Mouse (Mus musculus): Measurements from ENCODE around the gene Ccdc116.

The Ccdc116 gene

DNA sequence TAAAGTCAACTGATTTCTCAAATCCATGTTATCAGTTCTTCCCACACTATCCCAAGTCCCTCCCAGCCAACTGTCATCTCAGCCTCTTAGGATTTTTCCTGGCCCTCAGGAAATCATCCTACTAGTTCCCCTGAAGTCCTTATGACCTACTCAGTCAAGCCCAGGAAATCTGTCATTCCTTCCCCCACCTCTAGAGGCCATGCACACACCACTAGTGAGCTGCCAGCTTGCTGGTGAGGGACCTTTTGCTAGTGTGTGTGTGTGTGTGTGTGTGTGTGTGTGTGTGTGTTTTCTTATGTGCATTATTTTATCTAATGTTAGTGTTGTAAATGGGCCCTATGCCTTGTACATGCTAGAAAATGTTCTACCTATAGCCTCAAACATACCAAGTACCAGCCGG is 19.7 kb downstream of the Ccdc116 start:
- peak; percentile 63 to 81 for DNase-seq

DNA sequence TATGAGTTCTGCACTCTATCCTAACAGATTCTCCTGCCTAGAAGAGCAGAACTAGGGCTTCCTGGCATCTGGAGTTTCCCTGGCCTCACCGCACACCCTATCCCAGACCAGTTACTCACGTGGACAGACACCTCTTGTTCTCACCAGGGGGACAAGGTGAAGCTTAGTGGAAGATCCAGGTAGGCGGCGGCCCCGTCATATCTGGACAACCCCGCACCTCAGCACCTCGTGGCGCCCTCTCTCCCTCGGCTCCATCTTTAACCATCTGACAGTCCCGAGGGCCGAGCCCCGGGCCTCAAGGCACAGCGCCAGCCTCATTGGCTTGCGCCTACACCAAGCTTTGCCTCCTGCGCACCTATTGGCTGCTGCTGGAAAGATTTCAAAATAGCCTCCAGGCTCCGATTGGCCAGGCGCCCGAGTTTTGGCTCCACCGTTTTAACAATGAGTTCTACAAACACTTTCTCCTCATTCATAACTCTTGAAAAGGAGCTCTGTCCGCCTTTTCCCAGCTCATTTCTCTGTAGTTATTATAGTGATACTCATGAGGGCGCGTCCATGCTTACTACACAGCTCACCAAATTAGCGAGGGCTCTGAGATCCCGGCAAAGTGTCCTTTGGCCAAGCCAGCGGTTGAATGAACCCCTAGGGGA is 22.0 kb downstream of the Ccdc116 start, which contains the start of gene 2610318N02Rik:
Gene 2610318N02Rik (minus strand): TSS at position 297 of the 650 bp plus-strand sequence.
- DNase-seq, result peak; percentile 78 to 85

DNA sequence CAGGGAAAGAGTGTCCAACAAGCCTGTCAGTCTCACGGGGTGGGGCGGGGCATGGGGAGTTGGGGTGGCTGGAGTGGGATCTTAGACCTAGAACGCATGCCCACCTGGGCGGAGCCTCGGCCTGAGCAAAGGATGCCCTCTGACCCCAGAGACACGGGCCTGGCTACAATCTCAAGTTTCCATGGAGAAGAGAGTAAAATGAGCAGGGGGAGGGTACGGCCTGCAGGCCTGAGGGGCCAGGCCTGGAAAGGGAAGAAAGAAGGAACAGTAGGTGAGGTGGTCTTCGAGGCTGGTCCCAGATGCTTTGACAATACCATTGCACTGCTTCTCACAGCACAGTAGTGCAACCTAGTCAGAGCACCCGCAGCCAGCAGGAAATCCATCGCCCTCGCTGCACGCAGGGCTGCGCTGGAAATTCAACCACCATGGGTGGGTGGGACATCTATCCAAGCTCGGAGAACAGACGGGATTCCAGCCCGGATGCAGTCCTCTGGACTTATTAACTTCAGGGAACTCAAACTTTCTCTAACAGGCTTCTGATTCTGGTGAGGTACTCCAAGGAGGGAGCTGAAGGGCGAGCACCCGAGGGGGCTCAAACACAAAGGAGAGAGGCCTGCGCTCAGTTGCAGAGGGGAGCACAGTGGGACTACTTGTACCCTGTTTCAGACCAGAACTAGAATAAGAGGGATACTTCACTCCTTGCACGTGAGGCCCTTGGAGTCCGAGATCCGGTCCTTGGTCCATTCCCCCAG is 22.7 kb downstream of the Ccdc116 start:
- DNase-seq, result no peak

DNA sequence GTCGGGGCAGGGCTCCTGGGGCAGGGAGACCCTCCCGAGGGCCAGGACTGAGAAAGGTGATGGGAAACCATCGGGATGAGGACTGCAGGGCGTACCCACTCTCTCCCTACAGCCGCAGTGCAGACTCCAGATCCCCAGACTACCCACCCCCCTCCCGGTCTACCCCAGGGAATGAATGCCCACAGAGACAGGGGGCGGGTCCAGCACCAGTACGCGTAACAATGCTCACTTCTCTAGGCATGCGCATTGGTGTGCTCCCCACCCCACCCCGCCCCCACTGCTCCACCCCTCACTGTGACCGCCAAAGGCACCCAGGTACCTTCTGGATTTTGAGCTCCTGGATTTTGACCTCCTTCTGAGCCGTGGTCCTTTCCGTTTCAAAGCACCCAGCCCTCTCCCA is 25.5 kb downstream of the Ccdc116 start:
- DNase-seq, result no peak

DNA sequence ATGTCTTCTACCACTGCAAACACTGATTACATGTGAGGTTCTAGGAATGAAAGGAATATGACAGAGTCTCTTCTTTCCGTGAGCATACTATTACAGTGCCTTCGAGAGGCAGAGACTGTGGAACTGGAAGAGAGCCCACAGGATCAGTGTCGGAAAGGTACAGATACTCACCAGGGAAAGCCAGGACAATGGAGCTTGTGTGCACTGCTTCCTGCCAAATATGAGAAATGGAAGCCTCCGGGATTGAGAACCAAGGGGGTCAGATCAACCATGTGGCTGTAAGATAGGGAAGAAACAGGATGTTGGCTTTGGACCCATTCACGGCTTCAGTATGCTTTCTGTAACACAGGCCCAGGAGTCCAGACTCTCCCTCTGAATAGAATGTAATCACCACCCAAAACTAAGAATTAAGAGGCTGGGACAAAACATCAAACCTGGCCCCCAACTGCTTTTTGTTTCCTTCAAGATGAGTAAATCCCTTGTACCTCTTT is 29.7 kb downstream of the Ccdc116 start:
- no peak for DNase-seq

DNA sequence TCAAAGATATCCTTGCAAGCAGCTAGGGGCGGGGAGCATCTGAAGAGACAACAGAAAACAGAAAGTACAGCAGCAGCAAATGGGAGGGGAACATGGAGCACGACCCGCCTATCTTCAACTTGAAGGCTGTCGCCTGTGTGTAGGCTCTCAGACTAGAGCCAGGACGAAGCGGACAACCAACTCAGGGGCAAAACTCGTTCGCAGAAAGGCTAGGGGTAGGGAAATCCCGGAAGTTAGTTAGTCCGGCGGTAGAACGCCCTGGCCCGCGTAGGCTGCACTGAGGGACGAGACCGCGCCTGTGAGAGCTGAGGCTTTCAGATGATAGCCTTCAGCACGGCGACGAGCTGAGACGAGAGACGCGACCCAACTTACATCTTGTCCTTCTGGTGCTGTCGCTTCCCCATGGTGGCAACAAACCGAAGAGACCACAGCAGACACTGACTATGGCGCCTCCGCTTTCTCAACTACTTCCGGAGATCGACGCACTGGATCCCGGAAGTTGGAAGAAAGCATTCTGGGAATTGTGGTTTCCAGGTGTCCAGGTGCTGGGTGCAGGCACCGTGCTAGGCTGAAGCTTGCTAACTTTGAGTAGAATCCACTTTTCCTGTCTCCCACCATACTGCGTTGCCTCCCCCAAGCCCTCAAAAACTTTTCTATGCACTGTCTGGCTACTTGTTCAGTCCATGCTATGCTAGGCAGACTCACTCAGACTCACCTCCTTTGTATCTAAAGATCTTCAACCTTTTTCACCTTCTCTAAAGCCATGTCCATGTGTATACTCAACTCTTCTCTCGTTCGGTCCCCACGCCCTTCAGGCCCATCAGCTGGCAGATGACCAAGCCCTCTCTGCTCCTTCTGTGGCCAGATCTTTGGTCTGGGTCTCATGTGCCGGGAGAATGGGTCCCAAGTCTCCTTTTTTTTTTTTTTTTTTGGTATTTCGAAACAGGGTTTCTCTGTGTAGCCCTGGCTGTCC is 36.0 kb downstream of the Ccdc116 start, which contains the start of gene Ppil2:
Gene Ppil2 (minus strand): TSS at position 487 of the 973 bp plus-strand sequence.
- peak; percentile 79 to 83 for DNase-seq

DNA sequence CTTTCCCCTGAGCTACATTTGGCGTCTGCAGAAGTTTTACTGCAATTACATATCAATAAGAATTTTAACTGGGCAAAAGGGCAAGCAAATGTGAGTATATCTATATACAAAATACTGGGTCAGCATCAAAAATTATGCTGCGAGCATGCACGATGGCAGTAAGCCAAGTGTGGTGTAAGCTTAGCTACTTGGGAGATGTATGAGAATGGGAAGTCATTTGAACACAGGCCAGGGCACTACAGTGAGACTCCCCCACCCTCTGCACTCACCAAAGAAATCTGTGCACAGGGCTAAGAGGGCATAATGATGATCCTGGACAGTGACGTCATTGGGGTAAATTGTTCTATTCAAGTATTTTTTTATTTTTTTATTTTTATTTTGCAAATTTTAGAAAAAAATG is 42.4 kb downstream of the Ccdc116 start:
- DNase-seq, result no peak

DNA sequence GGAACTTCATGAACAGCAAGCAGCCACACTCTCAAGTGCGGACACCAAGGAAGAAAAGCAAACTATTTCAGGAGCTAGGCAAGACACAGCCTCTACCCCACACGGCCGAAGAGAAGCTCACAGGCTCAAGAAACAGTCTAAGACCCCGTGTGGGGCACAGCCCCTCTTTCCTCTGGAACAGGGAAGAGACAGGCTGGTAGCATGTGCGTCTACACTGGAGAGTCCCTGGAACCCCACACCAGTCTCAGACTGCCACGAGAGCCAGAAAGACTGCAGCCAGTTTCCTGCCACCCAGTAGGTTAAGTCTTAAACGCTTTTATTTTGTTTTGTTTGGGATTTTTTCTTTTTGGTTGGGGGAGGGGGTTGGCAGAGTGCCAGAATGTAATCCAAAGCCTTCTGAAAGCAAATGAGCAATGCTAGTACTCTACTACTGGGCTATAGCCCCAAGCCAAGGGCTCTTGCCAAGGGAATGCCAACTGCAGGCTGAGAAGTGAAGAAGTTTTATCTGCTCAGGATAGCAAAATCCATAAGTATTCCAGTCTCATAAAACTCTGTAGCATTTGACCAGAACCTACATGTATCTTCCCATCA is 44.3 kb downstream of the Ccdc116 start:
- peak in 1 of 2 experiments; percentile 29 for DNase-seq

DNA sequence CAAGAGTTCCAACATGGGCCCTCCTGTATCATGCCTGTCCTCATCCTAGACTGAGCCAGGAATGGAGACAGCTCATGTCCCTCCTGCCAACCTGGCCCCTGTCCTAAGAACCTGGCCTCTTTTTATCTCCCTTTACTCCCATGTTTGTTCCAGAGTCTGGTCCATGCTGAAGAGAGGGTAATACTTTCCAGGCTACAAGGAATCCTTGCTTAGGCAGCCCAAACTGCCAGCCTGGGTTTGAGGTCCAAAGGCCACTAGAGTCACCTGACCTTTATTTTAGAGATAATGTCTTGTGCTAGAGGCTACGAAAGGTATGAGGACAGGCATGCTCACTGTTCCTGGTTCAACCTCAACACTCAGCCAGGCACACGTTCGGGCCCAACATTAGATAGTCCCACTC is 50.1 kb downstream of the Ccdc116 start:
- DNase-seq, result peak; percentile 16 to 37
